Mouse (Mus musculus) G1E-ER4 (cell line): ENCODE results near the gene Olfr857. TPM values are rescaled to one million over a fixed set of nuclear protein-coding genes. Genes with fewer than 3 reads are reported as not detected.

Experiments
- GATA1 ChIP-seq: IDR thresholded peaks from one replicate; pipeline ENCODE4 v1.8.0; 2012; ENCODE audit warnings: low read length, inconsistent platforms
- polyA plus RNA-seq: library from polyadenylated mRNA; stranded (reverse); fragments of >175 nt; gene quantifications from 2 replicates; pipeline ENCODE4 v1.2.3, GENCODE M21; 2012

Olfr857 gene
- not detected in 2 replicates for polyA plus RNA-seq

DNA sequence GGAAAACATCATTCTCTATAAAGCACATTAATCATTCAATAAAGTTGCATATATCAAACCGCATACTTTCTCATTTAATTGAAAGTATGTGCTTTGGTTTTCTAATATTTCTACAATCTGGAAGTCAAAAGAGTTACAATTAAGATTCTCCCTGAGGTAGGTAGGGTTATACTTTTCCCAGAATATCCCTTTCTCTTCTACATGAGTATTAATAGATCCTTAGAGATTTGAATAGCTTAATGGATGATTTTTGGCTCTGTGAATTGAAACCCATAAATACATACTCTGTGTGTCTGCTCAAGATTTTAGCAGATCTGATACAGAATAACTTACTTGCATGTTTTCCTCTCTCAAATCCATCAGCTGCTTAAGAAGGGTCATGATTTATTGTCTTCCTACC, at the start of gene Olfr857:
TSS of gene Olfr857 (plus strand) at position 301 of the 400 bp plus-strand sequence.
- no peak for TF ChIP-seq GATA1

DNA sequence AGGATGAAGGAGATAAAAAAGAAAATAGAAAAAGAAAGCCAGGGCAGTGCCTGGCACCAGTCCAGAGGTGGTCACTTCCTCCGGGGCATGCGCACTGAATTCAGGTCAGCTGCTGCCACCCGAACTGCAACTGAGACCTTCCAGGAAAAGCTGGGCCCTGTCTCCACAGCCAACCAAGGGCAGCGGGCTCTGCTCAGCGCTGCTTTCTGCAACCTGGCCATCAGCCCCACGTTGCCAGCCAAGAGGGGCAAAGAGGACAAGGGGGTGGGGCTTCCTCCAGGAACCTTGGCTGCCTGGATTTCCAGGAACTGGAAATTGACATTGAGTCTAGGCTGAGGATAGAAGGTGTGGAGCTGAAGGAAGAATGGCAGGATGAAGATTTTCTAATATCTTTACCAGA, 19.0 kb upstream of the Olfr857 start:
- TF ChIP-seq GATA1, result no peak

DNA sequence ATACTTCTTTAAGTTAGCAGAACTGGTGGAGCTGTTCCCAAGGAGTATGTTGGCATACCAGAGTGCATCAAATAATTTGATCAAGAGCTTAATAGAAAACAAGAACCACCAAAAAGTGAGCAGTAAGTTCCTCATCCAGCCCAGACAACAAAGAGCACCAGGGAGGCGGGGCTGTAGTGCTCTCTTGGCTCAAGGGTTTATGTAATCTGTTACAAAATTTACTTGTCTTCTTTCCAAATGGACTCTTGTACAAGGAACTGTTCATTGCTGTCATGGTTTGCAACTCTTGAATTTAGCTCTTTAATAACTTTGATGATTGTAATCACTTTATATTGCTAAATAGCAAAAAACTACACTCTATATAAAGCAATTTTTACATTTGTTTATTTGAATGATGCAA, 17.8 kb upstream of the Olfr857 start:
- TF ChIP-seq GATA1, result no peak

DNA sequence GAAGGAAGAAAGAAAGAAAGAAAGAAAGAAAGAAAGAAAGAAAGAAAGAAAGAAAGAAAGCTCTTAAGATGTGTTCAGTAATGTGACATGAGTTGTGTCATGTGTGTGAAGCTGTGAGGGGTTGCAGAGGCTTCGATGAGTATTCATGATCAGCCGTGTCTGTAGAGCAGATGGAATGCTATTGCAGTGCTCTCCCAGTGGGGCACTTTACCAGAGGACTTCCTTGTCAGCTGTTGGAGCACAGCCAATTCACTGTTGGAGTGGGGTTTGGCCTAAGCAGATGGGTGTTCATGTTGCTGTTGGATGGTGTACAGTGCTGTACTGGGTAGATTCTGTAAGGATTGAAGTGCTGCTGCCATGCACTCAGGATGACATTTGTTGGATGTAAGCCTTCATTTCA, 16.8 kb upstream of the Olfr857 start:
- no peak for TF ChIP-seq GATA1

Other genes starting within 250 kb of the Olfr857 start
- not detected in 2 replicates for gene Olfr850, start 231.2 kb upstream of the Olfr857 start, polyA plus RNA-seq
- gene Olfr851, start 216.1 kb upstream of the Olfr857 start, polyA plus RNA-seq, result not detected in 2 replicates
- not detected in 2 replicates for gene Olfr853, start 168.4 kb upstream of the Olfr857 start, polyA plus RNA-seq
- not detected in 2 replicates for gene Olfr854, start 142.1 kb upstream of the Olfr857 start, polyA plus RNA-seq
- not detected in 2 replicates for gene Olfr855, start 126.8 kb upstream of the Olfr857 start, polyA plus RNA-seq
- gene Zfp317, start 87.3 kb upstream of the Olfr857 start, polyA plus RNA-seq, result 0.52 and 0.69 TPM in 2 replicates
- not detected in 2 replicates for gene Olfr58, start 70.8 kb downstream of the Olfr857 start, polyA plus RNA-seq
- not detected in 2 replicates for gene Olfr859, start 95.5 kb downstream of the Olfr857 start, polyA plus RNA-seq
- gene Olfr860, start 140.3 kb downstream of the Olfr857 start, polyA plus RNA-seq, result not detected in 2 replicates
- gene Olfr862, start 178.6 kb downstream of the Olfr857 start, polyA plus RNA-seq, result not detected in 2 replicates
- gene Olfr77, start 207.4 kb downstream of the Olfr857 start, polyA plus RNA-seq, result not detected in 2 replicates